9 mouse cellular contexts compared by ENCODE assay signal in the genomic region with DNA sequence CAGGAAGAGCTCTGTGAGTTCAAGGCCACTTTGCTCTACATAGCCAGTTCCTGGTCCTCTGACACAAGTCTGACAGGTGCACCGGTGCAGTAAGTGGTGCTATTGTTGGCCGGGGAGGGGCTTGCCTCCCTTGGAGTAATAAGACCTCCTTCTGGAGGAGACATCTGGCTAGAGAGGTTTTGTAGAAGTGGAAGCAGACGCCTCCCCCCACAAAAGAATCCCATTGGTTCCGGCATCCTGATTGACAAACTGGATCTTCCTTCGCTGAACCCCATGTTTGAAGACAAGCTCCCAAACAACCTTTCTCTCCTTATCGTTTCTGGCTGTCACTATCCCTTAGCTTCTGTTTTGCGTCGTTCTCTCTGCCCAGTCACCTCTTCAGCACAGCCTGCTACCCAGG. TPM values are rescaled to one million over a fixed set of nuclear protein-coding genes. Genes with fewer than 3 reads are reported as not detected.
DNase-seq lines count a peak whose midpoint lies in the region; ATAC-seq lines count a peak whose summit lies in the region.
"Had no signal": no experiment of that assay in that cellular context is flagged by ENCODE, and none has a peak within 500 bp of the region (broad histone marks: within the 10 kb centered on the region; RNA-seq: fewer than 3 reads in every experiment).

No protein-coding gene starts in this region.

- H3K4me1 ChIP-seq in heart, embryonic 11.5 days (ENCODE audit: control insufficient read depth, insufficient read depth, low read length): peaks cover 46% of the 10 kb centered on the region
- peaks cover 27% of the 10 kb centered on the region for H3K4me1 ChIP-seq in midbrain, embryonic 11.5 days (ENCODE audit: control insufficient read depth, insufficient read depth, low read length)
- peaks cover 48% of the 10 kb centered on the region for H3K4me1 ChIP-seq in midbrain, embryonic 13.5 days (replicated peaks)
- H3K4me1 ChIP-seq in embryonic facial prominence, embryonic 13.5 days: peaks cover 47% of the 10 kb centered on the region
- peaks cover 42% of the 10 kb centered on the region for H3K4me1 ChIP-seq in neural tube, embryonic 15.5 days

- no peak overlapping the region for H3K9ac ChIP-seq in heart, embryonic 11.5 days (ENCODE audit: low read depth, low read length)
- no peak overlapping the region for H3K9ac ChIP-seq in midbrain, embryonic 11.5 days (ENCODE audit: low read length)
- no peak overlapping the region for H3K9ac ChIP-seq in midbrain, embryonic 13.5 days (replicated peaks)
- 0 out of 2 replicates have a peak overlapping the region, but pooled peaks have one; percentile 16 for H3K9ac ChIP-seq in embryonic facial prominence, embryonic 13.5 days
- H3K9ac ChIP-seq in neural tube, embryonic 15.5 days (replicated peaks): no peak overlapping the region

- peaks cover 12% of the 10 kb centered on the region for H3K27me3 ChIP-seq in heart, embryonic 11.5 days (ENCODE audit: control insufficient read depth, insufficient read depth, low read length)
- H3K27me3 ChIP-seq in midbrain, embryonic 11.5 days (ENCODE audit: control insufficient read depth, insufficient read depth, low read length): peaks cover 11% of the 10 kb centered on the region
- peaks cover 32% of the 10 kb centered on the region for H3K27me3 ChIP-seq in midbrain, embryonic 13.5 days
- peaks cover 18% of the 10 kb centered on the region for H3K27me3 ChIP-seq in embryonic facial prominence, embryonic 13.5 days
- 0 out of 2 replicates have a peak, but pooled peaks cover 11% of the 10 kb centered on the region for H3K27me3 ChIP-seq in neural tube, embryonic 15.5 days (replicated peaks)

- 0 out of 2 replicates have a peak overlapping the region, but pooled peaks have one; percentile 20 for H3K4me2 ChIP-seq in heart, embryonic 11.5 days
- H3K4me2 ChIP-seq in midbrain, embryonic 11.5 days: no peak overlapping the region
- H3K4me2 ChIP-seq in midbrain, embryonic 13.5 days (replicated peaks): no peak overlapping the region
- peak overlapping the region; percentile 84; the same call in 1 of the 2 replicates for H3K4me2 ChIP-seq in embryonic facial prominence, embryonic 13.5 days
- H3K4me2 ChIP-seq in neural tube, embryonic 15.5 days: peak overlapping the region; percentile 87

- H3K36me3 ChIP-seq in heart, embryonic 11.5 days (ENCODE audit: control insufficient read depth, insufficient read depth, low read length): no peaks in the 10 kb centered on the region
- peaks cover 2% of the 10 kb centered on the region; the same call in 1 of the 2 replicates for H3K36me3 ChIP-seq in midbrain, embryonic 11.5 days (ENCODE audit: control insufficient read depth, insufficient read depth, low read length)
- H3K36me3 ChIP-seq in midbrain, embryonic 13.5 days: peaks cover 8% of the 10 kb centered on the region
- H3K36me3 ChIP-seq in embryonic facial prominence, embryonic 13.5 days: peaks cover 7% of the 10 kb centered on the region
- H3K36me3 ChIP-seq in neural tube, embryonic 15.5 days: peaks cover 7% of the 10 kb centered on the region; the same call in 1 of the 2 replicates

- H3K4me3 ChIP-seq in heart, embryonic 11.5 days (ENCODE audit: low read depth, low read length): no peak overlapping the region
- H3K4me3 ChIP-seq in midbrain, embryonic 11.5 days (ENCODE audit: low read depth, low read length): no peak overlapping the region
- H3K4me3 ChIP-seq in midbrain, embryonic 13.5 days (replicated peaks): no peak overlapping the region
- H3K4me3 ChIP-seq in embryonic facial prominence, embryonic 13.5 days: peak overlapping the region; percentile 93; the same call in 1 of the 2 replicates
- H3K4me3 ChIP-seq in neural tube, embryonic 15.5 days (replicated peaks): peak overlapping the region; percentile 96
- H3K4me3 ChIP-seq: erythroblast, embryonic 14.5 days had no signal

- no peak overlapping the region for H3K27ac ChIP-seq in heart, embryonic 11.5 days (ENCODE audit: low read depth, low read length)
- no peak overlapping the region for H3K27ac ChIP-seq in midbrain, embryonic 11.5 days (ENCODE audit: low read depth, low read length)
- no peak overlapping the region for H3K27ac ChIP-seq in midbrain, embryonic 13.5 days
- H3K27ac ChIP-seq in embryonic facial prominence, embryonic 13.5 days: 0 out of 2 replicates have a peak overlapping the region, but pooled peaks have one; percentile 33
- no peak overlapping the region for H3K27ac ChIP-seq in neural tube, embryonic 15.5 days (replicated peaks)

- no peaks in the 10 kb centered on the region for H3K9me3 ChIP-seq in heart, embryonic 11.5 days (replicated peaks; ENCODE audit: control insufficient read depth, low read length)
- no peaks in the 10 kb centered on the region for H3K9me3 ChIP-seq in midbrain, embryonic 11.5 days (ENCODE audit: control insufficient read depth, low read length)
- no peaks in the 10 kb centered on the region for H3K9me3 ChIP-seq in midbrain, embryonic 13.5 days
- no peaks in the 10 kb centered on the region for H3K9me3 ChIP-seq in embryonic facial prominence, embryonic 13.5 days
- H3K9me3 ChIP-seq in neural tube, embryonic 15.5 days (replicated peaks): no peaks in the 10 kb centered on the region

- DNase-seq in heart, postnatal 4 days: no peak
- peak; percentile 80 for DNase-seq in midbrain, embryonic 11.5 days (ENCODE audit: low spot score, missing footprints)
- DNase-seq in adrenal gland, adult 8-10 months: no peak
- no peak for DNase-seq in adrenal gland, postnatal 25 days

- ATAC-seq in heart, embryonic 11.5 days (replicated peaks; ENCODE audit: insufficient number of reproducible peaks, low FRiP score, low TSS enrichment): no peak
- ATAC-seq in midbrain, embryonic 11.5 days (ENCODE audit: low FRiP score): no peak
- ATAC-seq in midbrain, embryonic 13.5 days: no peak
- ATAC-seq in embryonic facial prominence, embryonic 13.5 days (ENCODE audit: insufficient number of reproducible peaks, insufficient read depth, low FRiP score, low TSS enrichment, low read depth): no peak
- ATAC-seq in neural tube, embryonic 15.5 days (ENCODE audit: low FRiP score): no peak

- WGBS in heart, embryonic 11.5 days (ENCODE audit: insufficient replicate concordance): 12% methylated on average over 8 of the region's 8 CpGs
- 14% methylated on average over 8 of the region's 8 CpGs for WGBS in midbrain, embryonic 11.5 days
- 8% methylated on average over 8 of the region's 8 CpGs for WGBS in midbrain, embryonic 13.5 days
- WGBS in embryonic facial prominence, embryonic 13.5 days: 6% methylated on average over 8 of the region's 8 CpGs
- WGBS in neural tube, embryonic 15.5 days: 19% methylated on average over 8 of the region's 8 CpGs

RNA-seq across cellular contexts. Expression of a gene that starts 0.8 kb away (rescaled TPM):
- polyA plus RNA-seq in heart, embryonic 11.5 days (2014; fragmentation: Nextera tagmentation; extraction: Ambion mirVana): 3.1 and 5.1 TPM in 2 replicates
- 10 to 100 TPM; 30.2 to 30.5 TPM for total RNA-seq in heart, postnatal 4 days (2021)
- polyA plus RNA-seq in midbrain, embryonic 11.5 days (2014; fragmentation: Nextera tagmentation; extraction: Ambion mirVana): 7.2 and 10.6 TPM in 2 replicates
- 10.9 and 18.4 TPM in 2 replicates for polyA plus RNA-seq in midbrain, embryonic 13.5 days (2015; fragmentation: Nextera tagmentation; extraction: Ambion mirVana)
- 8.1 and 8.2 TPM in 2 replicates for polyA plus RNA-seq in embryonic facial prominence, embryonic 13.5 days (2015; fragmentation: Nextera tagmentation; extraction: Ambion mirVana)
- polyA plus RNA-seq in neural tube, embryonic 15.5 days (2015; fragmentation: Nextera tagmentation; extraction: Ambion mirVana): 23.8 and 28.3 TPM in 2 replicates
- total RNA-seq in adrenal gland, adult 8-10 months (2022): 1 to 10 TPM; 3.8 to 6.2 (median 5.0) TPM
- 4.3 and 8.7 TPM in 2 replicates for total RNA-seq in adrenal gland, postnatal 25 days (2021)

RNA-seq across cellular contexts. Expression of a gene that starts 18.2 kb away (rescaled TPM):
- polyA plus RNA-seq in heart, embryonic 11.5 days (2014; fragmentation: Nextera tagmentation; extraction: Ambion mirVana): 110 and 113 TPM in 2 replicates
- 100 to 1,000 TPM; 141 to 144 TPM for total RNA-seq in heart, postnatal 4 days (2021)
- 36.8 and 39.3 TPM in 2 replicates for polyA plus RNA-seq in midbrain, embryonic 11.5 days (2014; fragmentation: Nextera tagmentation; extraction: Ambion mirVana)
- 57.4 and 61.8 TPM in 2 replicates for polyA plus RNA-seq in midbrain, embryonic 13.5 days (2015; fragmentation: Nextera tagmentation; extraction: Ambion mirVana)
- polyA plus RNA-seq in embryonic facial prominence, embryonic 13.5 days (2015; fragmentation: Nextera tagmentation; extraction: Ambion mirVana): 124 and 126 TPM in 2 replicates
- polyA plus RNA-seq in neural tube, embryonic 15.5 days (2015; fragmentation: Nextera tagmentation; extraction: Ambion mirVana): 92.1 and 96.3 TPM in 2 replicates
- 100 to 1,000 TPM; 171 to 220 (median 202) TPM for total RNA-seq in adrenal gland, adult 8-10 months (2022)
- 198 and 230 TPM in 2 replicates for total RNA-seq in adrenal gland, postnatal 25 days (2021)

RNA-seq across cellular contexts. Expression of a gene that starts 21.6 kb away (rescaled TPM):
- polyA plus RNA-seq in heart, embryonic 11.5 days (2014; fragmentation: Nextera tagmentation; extraction: Ambion mirVana): 8.5 and 15.8 TPM in 2 replicates
- 1 to 10 TPM; 4.2 to 5.4 TPM for total RNA-seq in heart, postnatal 4 days (2021)
- polyA plus RNA-seq in midbrain, embryonic 11.5 days (2014; fragmentation: Nextera tagmentation; extraction: Ambion mirVana): 4.5 and 5.2 TPM in 2 replicates
- 4.9 and 6.0 TPM in 2 replicates for polyA plus RNA-seq in midbrain, embryonic 13.5 days (2015; fragmentation: Nextera tagmentation; extraction: Ambion mirVana)
- polyA plus RNA-seq in embryonic facial prominence, embryonic 13.5 days (2015; fragmentation: Nextera tagmentation; extraction: Ambion mirVana): 6.2 and 6.7 TPM in 2 replicates
- 8.0 and 9.6 TPM in 2 replicates for polyA plus RNA-seq in neural tube, embryonic 15.5 days (2015; fragmentation: Nextera tagmentation; extraction: Ambion mirVana)
- 1 to 10 TPM; 2.9 to 4.7 (median 4.1) TPM for total RNA-seq in adrenal gland, adult 8-10 months (2022)
- 2.2 and 4.7 TPM in 2 replicates for total RNA-seq in adrenal gland, postnatal 25 days (2021)

RNA-seq across cellular contexts. Expression of a gene that starts 40.6 kb away (rescaled TPM):
- polyA plus RNA-seq in heart, embryonic 11.5 days (2014; fragmentation: Nextera tagmentation; extraction: Ambion mirVana): 274 and 281 TPM in 2 replicates
- 100 to 1,000 TPM; 161 to 165 TPM for total RNA-seq in heart, postnatal 4 days (2021)
- 167 and 193 TPM in 2 replicates for polyA plus RNA-seq in midbrain, embryonic 11.5 days (2014; fragmentation: Nextera tagmentation; extraction: Ambion mirVana)
- 141 and 154 TPM in 2 replicates for polyA plus RNA-seq in midbrain, embryonic 13.5 days (2015; fragmentation: Nextera tagmentation; extraction: Ambion mirVana)
- 191 and 195 TPM in 2 replicates for polyA plus RNA-seq in embryonic facial prominence, embryonic 13.5 days (2015; fragmentation: Nextera tagmentation; extraction: Ambion mirVana)
- 161 and 175 TPM in 2 replicates for polyA plus RNA-seq in neural tube, embryonic 15.5 days (2015; fragmentation: Nextera tagmentation; extraction: Ambion mirVana)
- total RNA-seq in adrenal gland, adult 8-10 months (2022): 100 to 1,000 TPM; 343 to 469 (median 379) TPM
- total RNA-seq in adrenal gland, postnatal 25 days (2021): 439 and 629 TPM in 2 replicates

RNA-seq across cellular contexts. Expression of a gene that starts 55.1 kb away (rescaled TPM):
- polyA plus RNA-seq in heart, embryonic 11.5 days (2014; fragmentation: Nextera tagmentation; extraction: Ambion mirVana): 1.3 TPM in 2 replicates
- total RNA-seq in heart, postnatal 4 days (2021): 1 to 10 TPM in 1 of 2 experiments, under 1 TPM in 1; 0.50 to 1.9 TPM
- polyA plus RNA-seq in midbrain, embryonic 11.5 days (2014; fragmentation: Nextera tagmentation; extraction: Ambion mirVana): 42.0 and 43.0 TPM in 2 replicates
- 131 and 153 TPM in 2 replicates for polyA plus RNA-seq in midbrain, embryonic 13.5 days (2015; fragmentation: Nextera tagmentation; extraction: Ambion mirVana)
- 3.6 and 5.2 TPM in 2 replicates for polyA plus RNA-seq in embryonic facial prominence, embryonic 13.5 days (2015; fragmentation: Nextera tagmentation; extraction: Ambion mirVana)
- polyA plus RNA-seq in neural tube, embryonic 15.5 days (2015; fragmentation: Nextera tagmentation; extraction: Ambion mirVana): 111 and 138 TPM in 2 replicates
- total RNA-seq in adrenal gland, adult 8-10 months (2022): 10 to 100 TPM; 53.9 to 83.9 (median 77.5) TPM
- 24.4 and 39.7 TPM in 2 replicates for total RNA-seq in adrenal gland, postnatal 25 days (2021)

Comparison
In these comparisons a context has a peak if more than half of its experiments do, and no peak if none do; other contexts are left out.
1. H3K4me2 ChIP-seq: peak in heart, embryonic 11.5 days (single experiment), embryonic facial prominence, embryonic 13.5 days (single experiment) and neural tube, embryonic 15.5 days (single experiment); none in midbrain, embryonic 11.5 days (single experiment) and midbrain, embryonic 13.5 days (single experiment).
2. H3K4me3 ChIP-seq: peak in embryonic facial prominence, embryonic 13.5 days (single experiment) and neural tube, embryonic 15.5 days (single experiment); none in heart, embryonic 11.5 days (single experiment), midbrain, embryonic 11.5 days (single experiment) and midbrain, embryonic 13.5 days (single experiment).